Mouse (Mus musculus) lung, embryonic 14.5 days (tissue): ENCODE data around the gene Gtf2e1. TPM values are rescaled to one million over a fixed set of nuclear protein-coding genes. Genes with fewer than 3 reads are reported as not detected.

Experiments
- ATAC-seq: fragments of 200-750 bp; cut with Nextera tagmentation; 2 replicates; pipeline ENCODE4 v1.8.0; 2017; ENCODE audit warnings: mild to moderate bottlenecking, moderate TSS enrichment, moderate library complexity; ENCODE audit not compliant: insufficient read depth
- DNase-seq: peaks from one replicate; pipeline ENCODE4 v3.0.0-alpha.2; 2015
- H3K27ac ChIP-seq: fragments of 300-500 bp; sonication (generic); 2 replicates; pipeline ENCODE4 v1.5.1; 2014; ENCODE audit warnings: low read depth, mild to moderate bottlenecking, moderate library complexity
- H3K27me3 ChIP-seq: fragments of 300-500 bp; sonication (generic); 2 replicates; pipeline ENCODE4 v1.6.1; 2014; ENCODE audit warnings: low read length, control low read depth; ENCODE audit not compliant: insufficient read depth
- H3K36me3 ChIP-seq: fragments of 300-500 bp; sonication (generic); 2 replicates; pipeline ENCODE4 v1.6.1; 2014; ENCODE audit warnings: control low read depth; ENCODE audit not compliant: insufficient read depth
- H3K4me1 ChIP-seq: fragments of 300-500 bp; sonication (generic); 2 replicates; pipeline ENCODE4 v1.6.1; 2014; ENCODE audit warnings: antibody characterized with exemption, control low read depth; ENCODE audit not compliant: insufficient read depth
- H3K4me2 ChIP-seq: fragments of 300-500 bp; sonication (generic); 2 replicates; pipeline ENCODE4 v1.6.1; 2014; ENCODE audit warnings: mild to moderate bottlenecking
- H3K4me3 ChIP-seq: fragments of 300-500 bp; sonication (generic); 2 replicates; pipeline ENCODE4 v1.5.1; 2014; ENCODE audit warnings: low read depth, low read length
- H3K9ac ChIP-seq: fragments of 300-500 bp; sonication (generic); 2 replicates; pipeline ENCODE4 v1.6.1; 2014
- H3K9me3 ChIP-seq: fragments of 300-500 bp; sonication (generic); 2 replicates; pipeline ENCODE4 v1.6.1; 2016; ENCODE audit warnings: low read depth, low read length, control low read depth
- CTCF ChIP-seq: IDR thresholded peaks from 2 replicates; pipeline ENCODE4 v1.5.1; 2016; ENCODE audit warnings: antibody characterized with exemption, low read depth
- WGBS: fragments of 180-500 bp; shearing (Covaris S2); extraction: QIAGEN DNeasy Blood & Tissue Kit; methylation state at CpG from one replicate; pipeline ENCODE4 v1.1.7; 2014; 5-methylcytosine and 5-hydroxymethylcytosine counted together
- polyA plus RNA-seq: library from polyadenylated mRNA; unstranded; fragments of >200 nt; fragmentation: Nextera tagmentation; extraction: Ambion mirVana; gene quantifications from 2 replicates; pipeline ENCODE4 v1.2.1, GENCODE M21; 2014

Gene Gtf2e1
- 28.9 and 29.6 TPM in 2 replicates for polyA plus RNA-seq

GRCm38 (mm10) chr16:37539611-37540580 is at the start of gene Gtf2e1, which contains the start of gene Rabl3:
Gtf2e1 (minus strand) TSS chr16:37539789.
Rabl3 (plus strand) TSS chr16:37539885.
- no peaks in the 10 kb centered on the region for H3K4me1 ChIP-seq
- WGBS: 1% methylated on average over 41 of the region's 41 CpGs
- ATAC-seq: peak; percentile 99
- peak within 1 kb of the TSS; percentile 93 for H3K9ac ChIP-seq
- H3K27me3 ChIP-seq: no peaks in the 10 kb centered on the region
- no peak for TF ChIP-seq CTCF
- H3K27ac ChIP-seq: peak within 1 kb of the TSS; percentile 86
- H3K36me3 ChIP-seq: peaks cover 26% of the 10 kb centered on the region
- peak within 1 kb of the TSS; percentile 73 for H3K4me2 ChIP-seq
- no peaks in the 10 kb centered on the region for H3K9me3 ChIP-seq
- DNase-seq: peak; percentile 99
- H3K4me3 ChIP-seq: peak within 1 kb of the TSS; percentile 79

- Histone ChIP-seq H3K4me1 (no peaks in the 10 kb centered on the region), H3K27ac (no peak overlapping the region), H3K9me3 (no peaks in the 10 kb centered on the region), H3K4me2 (no peak overlapping the region), H3K9ac (no peak overlapping the region), H3K36me3 (no peaks in the 10 kb centered on the region), H3K4me3 (no peak overlapping the region), H3K27me3 (no peaks in the 10 kb centered on the region)
- peak; percentile 31; the same call in 1 of the 2 replicates for ATAC-seq
- 54% methylated on average over 8 of the region's 8 CpGs for WGBS
- no peak for TF ChIP-seq CTCF
- DNase-seq: no peak
These were observed 45.6 kb upstream of the Gtf2e1 start for GRCm38 (mm10) chr16:37585129-37585563.

GRCm38 (mm10) chr16:37584218-37585035 is 44.8 kb upstream of the Gtf2e1 start:
- peak overlapping the region; percentile 19 for H3K4me3 ChIP-seq
- no peak for TF ChIP-seq CTCF
- DNase-seq: peak; percentile 69
- H3K9me3 ChIP-seq: no peaks in the 10 kb centered on the region
- no peaks in the 10 kb centered on the region for H3K36me3 ChIP-seq
- no peak overlapping the region for H3K27ac ChIP-seq
- peak; percentile 76 for ATAC-seq
- H3K4me2 ChIP-seq: peak overlapping the region; percentile 51
- H3K9ac ChIP-seq: peak overlapping the region; percentile 17; the same call in 1 of the 2 replicates
- H3K27me3 ChIP-seq: no peaks in the 10 kb centered on the region
- no peaks in the 10 kb centered on the region for H3K4me1 ChIP-seq
- 5% methylated on average over 25 of the region's 25 CpGs for WGBS

GRCm38 (mm10) chr16:37583801-37584200 is 44.2 kb upstream of the Gtf2e1 start:
- Histone ChIP-seq H3K9me3 (no peaks in the 10 kb centered on the region), H3K36me3 (no peaks in the 10 kb centered on the region), H3K4me3 (peak overlapping the region; percentile 19; the same call in 1 of the 2 replicates), H3K27ac (no peak overlapping the region), H3K4me1 (no peaks in the 10 kb centered on the region), H3K27me3 (no peaks in the 10 kb centered on the region), H3K4me2 (peak overlapping the region; percentile 51), H3K9ac (no peak overlapping the region)
- no peak for TF ChIP-seq CTCF
- DNase-seq (peak; percentile 2), ATAC-seq (no peak)
- 43% methylated on average over 6 of the region's 6 CpGs for WGBS

- Histone ChIP-seq H3K9me3 (no peaks in the 10 kb centered on the region), H3K27ac (no peak overlapping the region), H3K36me3 (no peaks in the 10 kb centered on the region), H3K9ac (no peak overlapping the region), H3K4me3 (no peak overlapping the region), H3K4me2 (no peak overlapping the region), H3K4me1 (no peaks in the 10 kb centered on the region), H3K27me3 (no peaks in the 10 kb centered on the region)
- DNase-seq: no peak
- TF ChIP-seq CTCF: no peak
- WGBS: 78% methylated on average over 3 of the region's 3 CpGs
- no peak for ATAC-seq
These were observed 43.7 kb upstream of the Gtf2e1 start for GRCm38 (mm10) chr16:37583306-37583705.

GRCm38 (mm10) chr16:37581901-37582300 is 42.3 kb upstream of the Gtf2e1 start:
- Histone ChIP-seq H3K4me3 (no peak overlapping the region), H3K9ac (no peak overlapping the region), H3K27ac (no peak overlapping the region), H3K4me1 (no peaks in the 10 kb centered on the region), H3K4me2 (no peak overlapping the region), H3K27me3 (no peaks in the 10 kb centered on the region), H3K9me3 (no peaks in the 10 kb centered on the region), H3K36me3 (no peaks in the 10 kb centered on the region)
- ATAC-seq (no peak), DNase-seq (no peak)
- WGBS: 68% methylated on average over 3 of the region's 3 CpGs
- TF ChIP-seq CTCF: no peak
